Mouse (Mus musculus): ENCODE results near the gene Nup210.
"Not testable (repeated sequence)": the region's sequence is repeated elsewhere in the genome, so short reads cannot be mapped to it uniquely, and the experiment has no call there.

Gene Nup210

DNA sequence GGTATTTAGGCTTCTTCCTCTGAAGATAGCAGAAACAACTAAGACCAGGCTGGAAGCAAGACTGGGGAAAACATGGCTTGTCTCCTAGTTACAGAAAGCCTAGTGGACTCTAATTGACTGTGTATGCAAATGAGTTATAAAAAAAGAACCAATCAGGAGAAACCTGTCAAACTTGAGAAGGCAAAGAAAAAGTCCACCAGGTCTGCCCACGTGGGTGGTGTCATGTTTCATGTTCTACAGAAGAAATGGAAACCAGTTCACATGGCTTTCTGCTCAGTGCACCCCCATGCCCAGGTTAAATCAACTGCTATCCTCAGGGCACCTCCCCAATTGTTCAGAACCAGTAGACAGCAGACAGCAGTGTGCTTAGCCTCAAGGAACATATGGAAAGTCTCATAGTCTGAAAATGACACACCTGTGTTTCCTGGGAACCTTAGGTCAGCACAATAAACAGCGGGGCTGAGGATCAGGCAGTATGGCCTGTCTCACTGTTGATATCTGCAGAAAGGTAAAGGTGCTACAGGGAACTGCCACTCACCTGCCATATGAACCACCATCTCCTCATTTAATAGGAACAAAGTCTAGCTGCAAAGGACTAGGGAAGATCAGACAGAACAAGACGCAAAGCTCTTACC, 11.7 kb downstream of the Nup210 start:
- DNase-seq (ENCODE audit: low spot score): no peak

GRCm38 (mm10) chr6:91103421-91103820, 13.2 kb downstream of the Nup210 start:
- not testable (repeated sequence) for DNase-seq (ENCODE audit: low spot score)

GRCm38 (mm10) chr6:91100621-91101020, 16.0 kb downstream of the Nup210 start:
- no peak for DNase-seq (ENCODE audit: low spot score)

DNA sequence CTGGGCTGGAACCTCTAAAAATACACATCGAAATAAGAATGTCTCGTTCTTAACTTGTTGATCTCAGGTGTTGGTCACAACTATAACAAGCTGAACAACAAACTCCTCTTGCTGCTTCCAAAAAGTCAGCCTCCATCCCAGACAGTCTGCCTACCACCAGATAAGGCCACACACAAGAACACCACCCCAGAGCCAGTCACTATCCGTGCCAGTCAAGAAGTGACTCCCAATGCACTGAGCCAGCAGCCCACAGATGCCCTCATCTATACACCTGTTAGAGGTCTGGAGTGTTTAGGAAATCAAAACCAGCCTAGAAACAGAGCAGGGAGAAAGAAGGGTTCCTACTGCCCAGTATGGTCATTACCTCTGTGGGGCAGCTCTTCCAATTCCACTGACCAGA, 18.8 kb downstream of the Nup210 start:
- no peak for DNase-seq (ENCODE audit: low spot score)

- no peak for DNase-seq (ENCODE audit: low spot score)
Observed at GRCm38 (mm10) chr6:91095072-91095601, 21.5 kb downstream of the Nup210 start.

DNA sequence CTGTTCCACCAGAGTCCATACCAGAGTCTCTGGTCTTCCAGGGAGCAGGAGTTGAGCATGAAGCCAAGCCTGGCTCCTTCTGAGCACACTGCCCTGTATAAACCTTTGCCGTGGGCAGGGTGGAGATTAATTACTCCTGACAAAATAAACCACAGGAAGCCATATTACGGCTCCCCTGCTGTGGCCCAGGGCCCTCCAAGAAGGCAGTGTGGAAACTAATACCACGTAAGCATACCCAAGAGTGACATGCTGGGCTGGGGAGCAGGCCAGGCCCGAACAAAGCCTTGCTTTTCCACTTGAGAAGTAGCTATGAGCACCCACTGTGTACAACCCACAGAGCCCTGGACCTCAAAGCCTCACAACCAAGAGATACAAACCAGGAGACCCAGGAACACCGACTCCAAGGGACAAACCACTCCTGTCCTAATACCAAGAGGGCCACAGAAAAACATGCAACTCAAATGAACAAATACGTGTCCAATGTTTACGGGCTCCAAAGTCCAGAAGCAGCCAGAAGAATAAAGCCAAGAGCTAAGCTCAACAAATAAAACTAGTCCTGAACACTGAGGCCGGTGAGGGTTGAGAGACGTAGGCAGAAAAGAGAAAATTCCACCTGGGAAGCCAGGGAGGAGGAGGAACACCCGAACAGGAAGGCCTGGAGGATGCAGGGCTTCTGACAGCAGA, 24.3 kb downstream of the Nup210 start:
- no peak for DNase-seq (ENCODE audit: low spot score)

DNA sequence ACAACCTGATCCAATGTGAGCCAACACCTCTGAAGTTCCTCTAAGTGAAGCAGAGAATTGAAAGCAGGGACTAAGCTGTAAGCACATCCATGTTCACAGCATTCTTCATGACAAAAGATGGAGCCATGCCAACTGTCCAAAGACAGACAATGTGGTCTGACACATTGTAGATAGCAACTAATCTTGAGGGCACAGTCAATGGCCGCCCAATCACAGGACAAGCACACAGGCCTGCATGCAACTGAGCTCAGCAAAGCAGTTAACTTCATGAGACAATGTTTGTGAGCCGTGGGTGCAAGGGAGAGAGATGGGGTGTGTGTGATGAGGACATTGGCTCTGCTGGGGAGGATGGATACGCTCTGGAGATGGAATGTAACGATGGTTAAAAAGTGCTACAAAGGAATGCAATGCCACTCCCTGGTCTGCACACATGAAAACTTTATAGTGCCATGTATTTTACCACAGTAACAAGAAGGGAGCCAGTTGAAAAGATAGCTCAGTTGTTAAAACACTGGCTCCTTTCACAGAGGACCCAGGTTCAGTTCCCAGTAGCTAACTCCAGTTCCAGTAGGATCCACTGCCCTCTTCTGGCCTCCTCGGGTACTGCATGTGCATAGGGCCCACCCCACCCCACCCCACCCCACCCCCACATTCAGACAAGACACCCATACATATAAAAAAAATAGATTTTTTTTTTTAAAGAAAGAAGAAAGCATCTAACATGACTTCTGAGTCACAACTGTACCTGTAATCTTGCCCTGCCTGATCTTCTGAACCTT, 31.3 kb downstream of the Nup210 start:
- peak; percentile 13 for DNase-seq (ENCODE audit: low spot score)

DNA sequence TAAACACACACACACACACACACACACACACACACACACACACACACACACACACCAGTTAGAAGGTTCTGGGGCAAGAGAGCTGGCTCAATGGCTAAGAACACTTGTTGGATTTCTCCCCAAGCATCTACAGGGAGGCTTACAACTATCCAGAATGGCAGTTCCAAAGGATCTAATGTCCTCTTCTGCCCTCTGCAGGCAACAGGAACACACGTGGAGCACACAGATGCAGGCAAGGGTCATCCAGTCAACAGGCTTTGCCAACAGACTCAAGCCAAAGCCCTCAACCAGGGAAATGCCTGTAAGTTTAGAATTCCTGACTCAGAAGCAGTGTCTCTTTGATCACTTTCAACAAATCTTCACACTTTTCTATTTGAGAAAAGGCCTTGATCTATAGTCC, 36.6 kb downstream of the Nup210 start:
- DNase-seq (ENCODE audit: low spot score): peak; percentile 6

- no peak for DNase-seq (ENCODE audit: low spot score)
Observed at GRCm38 (mm10) chr6:91076249-91076648, 40.4 kb downstream of the Nup210 start.

GRCm38 (mm10) chr6:91068511-91068910, 48.1 kb downstream of the Nup210 start:
- no peak for DNase-seq (ENCODE audit: low spot score)

- DNase-seq (ENCODE audit: low spot score): no peak
Observed at GRCm38 (mm10) chr6:91067048-91067447, 49.6 kb downstream of the Nup210 start.

DNA sequence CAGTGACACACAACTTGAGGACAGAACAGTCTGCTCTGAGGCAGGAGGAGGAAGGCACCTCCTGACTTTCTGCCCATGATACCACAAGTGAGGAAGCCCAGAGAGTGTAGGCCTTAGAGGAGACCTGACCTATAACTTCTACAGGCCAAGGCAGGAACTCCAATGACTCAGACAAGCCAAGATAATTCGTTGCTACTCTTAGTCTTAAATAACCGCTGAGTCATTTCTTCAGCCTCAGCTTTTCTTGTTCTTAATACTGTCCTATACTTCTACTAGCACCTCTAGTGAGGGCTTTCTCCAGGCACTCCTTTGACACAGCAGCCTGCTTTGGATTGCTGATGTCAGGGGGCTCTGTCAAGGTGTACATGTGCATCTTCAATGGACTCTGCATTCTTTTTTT, 55.3 kb downstream of the Nup210 start:
- no peak for DNase-seq (ENCODE audit: low spot score)

DNA sequence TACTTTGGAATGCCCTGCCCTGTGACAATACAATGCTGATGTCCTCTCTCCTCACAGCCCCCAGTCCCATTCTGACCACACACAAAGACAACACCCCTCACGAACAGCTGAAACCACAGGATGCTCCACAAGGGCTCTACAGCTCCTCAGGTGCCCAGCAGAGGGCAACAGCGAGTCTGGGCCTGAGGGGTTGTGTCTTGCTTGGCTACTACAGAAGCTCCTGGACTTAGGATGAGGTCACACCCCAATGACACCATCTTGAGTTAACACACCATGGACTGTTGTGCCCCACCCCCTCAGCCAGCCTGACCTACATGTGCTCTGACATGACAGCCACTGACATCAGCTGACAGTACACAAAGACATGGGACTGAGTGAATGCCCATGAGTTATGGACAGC, 56.9 kb downstream of the Nup210 start:
- DNase-seq (ENCODE audit: low spot score): peak; percentile 72

GRCm38 (mm10) chr6:91057989-91058388, 58.6 kb downstream of the Nup210 start:
- no peak for DNase-seq (ENCODE audit: low spot score)

DNA sequence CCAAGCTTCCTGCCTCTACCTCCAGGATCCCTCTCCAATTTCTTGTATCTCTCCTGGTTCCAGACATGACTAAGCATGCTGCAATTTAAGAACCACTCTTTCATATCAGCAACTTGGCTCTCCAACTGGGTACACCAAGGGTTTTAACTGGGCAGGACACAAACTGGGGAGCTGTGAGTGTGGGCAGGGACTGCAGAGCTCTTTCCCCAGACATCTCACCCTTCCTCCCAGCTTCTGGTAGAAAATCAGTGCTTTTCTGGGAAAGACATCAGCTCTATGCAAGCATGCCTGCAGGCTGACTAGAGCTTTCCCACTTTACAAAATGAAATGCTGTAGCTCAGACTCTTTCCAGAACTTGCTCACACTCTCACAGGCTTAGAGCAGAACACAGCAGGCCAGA, 60.3 kb downstream of the Nup210 start:
- DNase-seq (ENCODE audit: low spot score): no peak

- peak; percentile 7 for DNase-seq (ENCODE audit: low spot score)
Observed at GRCm38 (mm10) chr6:91052572-91052971, 64.1 kb downstream of the Nup210 start.

DNA sequence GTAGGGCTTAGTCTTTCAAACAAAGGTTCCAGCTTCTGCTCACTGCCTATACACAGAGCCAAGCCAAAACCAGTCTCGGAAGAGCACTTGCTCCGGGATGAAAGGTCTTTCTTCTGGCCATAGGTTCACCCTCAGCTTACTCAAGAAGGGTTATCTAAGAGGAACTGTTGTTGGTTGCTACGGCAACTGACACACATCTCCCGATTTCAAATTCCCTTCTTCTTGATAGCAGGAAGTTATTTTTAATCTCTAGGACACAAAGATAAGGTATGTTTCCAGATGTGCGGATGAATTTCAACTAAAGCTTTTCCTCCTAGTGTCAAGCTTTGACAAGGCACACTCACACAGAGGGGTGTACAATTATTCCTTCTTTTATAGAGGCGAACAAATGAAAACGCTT, 68.6 kb downstream of the Nup210 start:
- no peak for DNase-seq (ENCODE audit: low spot score)

DNA sequence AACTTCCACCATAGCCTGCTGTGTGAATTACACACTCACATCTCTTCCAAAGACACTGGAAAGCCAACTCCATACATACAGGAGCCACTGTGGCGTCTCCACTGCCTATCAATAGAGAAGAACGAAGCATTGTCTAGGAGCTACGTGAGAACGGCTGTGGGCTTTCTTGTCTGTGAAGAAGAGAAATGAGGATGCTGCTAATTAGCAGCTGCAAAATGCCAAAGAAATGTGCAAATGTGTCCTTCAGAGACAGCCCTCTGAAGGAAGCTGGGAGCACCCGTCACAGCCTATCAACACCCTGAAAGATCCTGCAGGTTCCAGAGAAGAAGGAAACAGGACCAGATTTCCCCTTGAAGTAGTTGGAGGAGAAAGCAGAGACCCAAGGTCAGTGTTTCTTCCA, 69.2 kb downstream of the Nup210 start:
- peak; percentile 13 for DNase-seq (ENCODE audit: low spot score)

DNA sequence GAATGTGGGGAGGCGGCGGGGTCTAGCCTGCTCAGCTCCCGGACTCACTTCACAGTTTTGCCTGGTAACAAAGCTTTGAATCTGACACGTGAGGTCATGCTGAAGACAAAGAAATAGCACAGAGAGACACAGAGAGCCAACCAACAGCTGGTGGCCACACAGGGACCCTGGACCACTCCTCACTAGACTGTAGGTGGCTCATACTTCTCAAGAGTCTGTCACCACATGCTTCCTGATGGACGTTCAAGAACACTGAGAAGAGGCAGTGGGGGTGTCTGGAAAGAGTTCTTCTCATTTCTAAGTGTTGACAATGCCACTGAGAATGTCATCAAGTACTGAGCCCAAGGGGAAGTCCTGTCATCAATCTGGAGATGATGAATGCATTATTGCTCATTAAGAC, 70.4 kb downstream of the Nup210 start:
- DNase-seq (ENCODE audit: low spot score): no peak

DNA sequence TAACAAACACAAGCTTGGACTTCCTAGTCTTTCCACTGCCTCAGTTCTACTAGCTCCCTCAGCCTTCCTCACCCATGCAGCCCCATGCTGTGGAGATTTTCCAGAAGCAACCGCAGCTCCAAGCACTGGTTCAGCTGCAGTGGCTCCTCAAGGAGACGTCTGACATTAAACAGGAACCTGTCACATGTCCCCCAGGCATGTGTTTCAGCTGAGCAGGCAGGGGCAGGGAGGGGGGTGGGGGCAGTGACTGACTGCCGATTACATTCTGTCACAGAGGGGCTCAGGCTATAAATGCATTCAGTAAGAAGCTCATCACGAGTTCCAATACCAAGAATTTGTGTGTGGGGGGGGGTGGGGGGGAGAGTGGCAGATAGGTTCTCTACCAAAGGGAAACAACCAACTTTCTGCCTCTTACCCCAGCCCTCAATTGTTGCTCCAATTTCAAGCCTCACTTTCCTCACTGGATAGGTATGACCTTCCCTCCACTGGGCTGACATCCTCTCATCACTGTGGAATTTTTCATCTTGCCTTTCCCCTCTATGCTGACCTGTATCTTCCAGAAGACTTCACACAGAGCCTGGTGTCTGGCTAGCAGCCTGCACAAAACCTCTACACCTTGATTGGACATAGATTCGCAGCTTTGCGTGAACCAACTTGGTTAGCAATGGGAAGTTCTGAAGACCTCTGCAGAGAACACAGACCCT, 71.8 kb downstream of the Nup210 start:
- no peak for DNase-seq (ENCODE audit: low spot score)

DNA sequence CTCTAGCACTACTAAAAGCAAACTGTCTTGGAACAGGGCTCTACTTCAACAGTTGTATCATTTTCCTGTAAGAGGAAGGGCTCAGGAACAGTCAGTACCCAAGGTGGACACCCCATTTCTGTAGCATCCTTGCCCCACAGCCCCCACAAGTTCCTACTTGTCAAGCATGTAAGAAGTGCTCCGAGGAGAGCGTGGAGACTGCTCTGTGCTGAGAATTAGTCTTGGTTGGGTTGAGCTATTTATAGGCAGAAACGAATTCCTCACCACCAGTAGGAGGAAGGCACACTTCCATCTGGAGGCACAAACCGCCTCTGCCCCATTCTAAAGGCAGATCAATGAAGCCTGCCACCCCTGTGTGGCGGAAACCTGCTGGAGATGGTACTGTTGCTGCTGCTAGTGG, 75.3 kb downstream of the Nup210 start:
- no peak for DNase-seq (ENCODE audit: low spot score)

DNA sequence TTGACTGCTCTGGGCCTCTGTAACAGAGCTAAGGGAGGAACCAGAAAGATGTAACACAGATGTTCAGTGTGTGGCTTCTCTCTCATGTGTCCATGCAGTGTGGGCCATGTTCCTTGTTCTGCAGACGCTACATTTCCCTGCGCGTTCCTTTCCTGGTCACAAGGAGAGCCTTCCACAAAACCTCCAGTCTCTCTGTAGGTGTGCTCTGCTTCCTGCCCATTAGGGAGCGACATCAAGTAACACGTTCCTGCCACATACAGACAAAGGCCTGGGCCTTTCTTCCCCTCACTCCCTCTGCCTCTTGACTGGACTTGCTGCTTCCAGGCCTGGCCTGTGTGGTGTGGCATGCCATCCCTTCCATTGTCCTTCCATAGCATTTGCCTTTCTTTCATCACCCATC, 88.4 kb downstream of the Nup210 start:
- DNase-seq (ENCODE audit: low spot score): no peak

Measured in retina, embryonic 14.5 days (tissue).